Mouse (Mus musculus): ENCODE measurements around the gene Prpf6. TPM values are rescaled to one million over a fixed set of nuclear protein-coding genes. Genes with fewer than 3 reads are reported as not detected.

Prpf6 gene
- total RNA-seq, 2 experiments from 2014 or later: 16.9 to 21.0 TPM

Other genes with a start within 250 kb of the Prpf6 start
- gene Zgpat, start 226.9 kb upstream of the Prpf6 start, total RNA-seq (2015; ENCODE audit: low replicate concordance): 0.77 and 2.3 TPM in 2 replicates
- gene Zgpat, start 226.9 kb upstream of the Prpf6 start, total RNA-seq (2017; ENCODE audit: low replicate concordance): 10.5 and 11.0 TPM in 2 replicates
- 0.96 and 11.1 TPM in 2 replicates for gene Arfrp1, start 226.5 kb upstream of the Prpf6 start, total RNA-seq (2015; ENCODE audit: low replicate concordance)
- gene Arfrp1, start 226.5 kb upstream of the Prpf6 start, total RNA-seq (2017; ENCODE audit: low replicate concordance): 4.0 and 13.0 TPM in 2 replicates
- 8.8 and 11.5 TPM in 2 replicates for gene Lime1, start 211.8 kb upstream of the Prpf6 start, total RNA-seq (2015; ENCODE audit: low replicate concordance)
- gene Lime1, start 211.8 kb upstream of the Prpf6 start, total RNA-seq (2017; ENCODE audit: low replicate concordance): 2.5 and 3.8 TPM in 2 replicates
- gene Zbtb46, start 132.4 kb upstream of the Prpf6 start, total RNA-seq (2015; ENCODE audit: low replicate concordance): 1.9 and 2.9 TPM in 2 replicates
- 5.4 and 6.2 TPM in 2 replicates for gene Zbtb46, start 132.4 kb upstream of the Prpf6 start, total RNA-seq (2017; ENCODE audit: low replicate concordance)
- gene Abhd16b, start 98.7 kb upstream of the Prpf6 start, total RNA-seq (2015; ENCODE audit: low replicate concordance): not detected in 2 replicates
- not detected in 2 replicates for gene Abhd16b, start 98.7 kb upstream of the Prpf6 start, total RNA-seq (2017; ENCODE audit: low replicate concordance)
- gene Tpd52l2, start 94.7 kb upstream of the Prpf6 start, total RNA-seq (2015; ENCODE audit: low replicate concordance): 21.3 and 27.5 TPM in 2 replicates
- gene Tpd52l2, start 94.7 kb upstream of the Prpf6 start, total RNA-seq (2017; ENCODE audit: low replicate concordance): 25.3 and 41.0 TPM in 2 replicates
- gene Dnajc5, start 71.4 kb upstream of the Prpf6 start, total RNA-seq (2015; ENCODE audit: low replicate concordance): 8.2 and 17.1 TPM in 2 replicates
- 12.7 and 14.8 TPM in 2 replicates for gene Dnajc5, start 71.4 kb upstream of the Prpf6 start, total RNA-seq (2017; ENCODE audit: low replicate concordance)
- 18.8 and 40.8 TPM in 2 replicates for gene Uckl1, start 7.0 kb upstream of the Prpf6 start, total RNA-seq (2015; ENCODE audit: low replicate concordance)
- 11.6 and 16.0 TPM in 2 replicates for gene Uckl1, start 7.0 kb upstream of the Prpf6 start, total RNA-seq (2017; ENCODE audit: low replicate concordance)
- gene Zfp512b, start 935 bp downstream of the Prpf6 start, total RNA-seq (2015; ENCODE audit: low replicate concordance): 2.1 and 6.3 TPM in 2 replicates
- gene Zfp512b, start 935 bp downstream of the Prpf6 start, total RNA-seq (2017; ENCODE audit: low replicate concordance): 1.5 and 5.1 TPM in 2 replicates
- 0.63 and 4.0 TPM in 2 replicates for gene Samd10, start 7.3 kb downstream of the Prpf6 start, total RNA-seq (2015; ENCODE audit: low replicate concordance)
- gene Samd10, start 7.3 kb downstream of the Prpf6 start, total RNA-seq (2017; ENCODE audit: low replicate concordance): 0.56 and 1.9 TPM in 2 replicates
- not detected in 2 replicates for gene Gm29797, start 65.2 kb downstream of the Prpf6 start, total RNA-seq (2015; ENCODE audit: low replicate concordance)
- gene Gm29797, start 65.2 kb downstream of the Prpf6 start, total RNA-seq (2017; ENCODE audit: low replicate concordance): not detected in 2 replicates
- gene Sox18, start 79.8 kb downstream of the Prpf6 start, total RNA-seq (2015; ENCODE audit: low replicate concordance): not detected in 2 replicates
- gene Sox18, start 79.8 kb downstream of the Prpf6 start, total RNA-seq (2017; ENCODE audit: low replicate concordance): not detected in 2 replicates
- gene Tcea2, start 88.4 kb downstream of the Prpf6 start, total RNA-seq (2015; ENCODE audit: low replicate concordance): not detected in 2 replicates
- not detected in 2 replicates for gene Tcea2, start 88.4 kb downstream of the Prpf6 start, total RNA-seq (2017; ENCODE audit: low replicate concordance)
- gene Rgs19, start 102.1 kb downstream of the Prpf6 start, total RNA-seq (2015; ENCODE audit: low replicate concordance): 127 and 130 TPM in 2 replicates
- gene Rgs19, start 102.1 kb downstream of the Prpf6 start, total RNA-seq (2017; ENCODE audit: low replicate concordance): 29.4 and 41.5 TPM in 2 replicates
- not detected in 2 replicates for gene Lkaaear1, start 106.6 kb downstream of the Prpf6 start, total RNA-seq (2015; ENCODE audit: low replicate concordance)
- gene Lkaaear1, start 106.6 kb downstream of the Prpf6 start, total RNA-seq (2017; ENCODE audit: low replicate concordance): not detected in 2 replicates
- gene Oprl1, start 123.1 kb downstream of the Prpf6 start, total RNA-seq (2015; ENCODE audit: low replicate concordance): not detected in 2 replicates
- 1.3 TPM in 1 of 2 replicates, not detected in the other for gene Oprl1, start 123.1 kb downstream of the Prpf6 start, total RNA-seq (2017; ENCODE audit: low replicate concordance)
- not detected in 2 replicates for gene Myt1, start 171.5 kb downstream of the Prpf6 start, total RNA-seq (2015; ENCODE audit: low replicate concordance)
- gene Myt1, start 171.5 kb downstream of the Prpf6 start, total RNA-seq (2017; ENCODE audit: low replicate concordance): not detected in 2 replicates
- 120 and 125 TPM in 2 replicates for gene Pcmtd2, start 246.0 kb downstream of the Prpf6 start, total RNA-seq (2015; ENCODE audit: low replicate concordance)
- 171 and 192 TPM in 2 replicates for gene Pcmtd2, start 246.0 kb downstream of the Prpf6 start, total RNA-seq (2017; ENCODE audit: low replicate concordance)